Mouse (Mus musculus): Measurements from ENCODE around the gene Gm10719. TPM values are rescaled to one million over a fixed set of nuclear protein-coding genes. Genes with fewer than 3 reads are reported as not detected.
A peak's percentile ranks its signal among the peaks of the same experiment; 100 is the strongest.
"Not testable (repeated sequence)": the region's sequence is repeated elsewhere in the genome, so short reads cannot be mapped to it uniquely, and the experiment has no call there.

Gm10719 gene
- polyA plus RNA-seq, 1 experiment from 2014 or later = not detected

- not testable (repeated sequence) for H3K36me3 ChIP-seq (ENCODE audit: control insufficient read depth, insufficient read depth, low read length); H3K4me3 ChIP-seq (ENCODE audit: low read depth, low read length); H3K4me1 ChIP-seq (replicated peaks; ENCODE audit: control insufficient read depth, insufficient read depth, low read length); H3K9me3 ChIP-seq (ENCODE audit: control insufficient read depth, low read length); H3K9ac ChIP-seq (ENCODE audit: low read length); H3K27me3 ChIP-seq (ENCODE audit: control insufficient read depth, insufficient read depth, low read length); H3K4me2 ChIP-seq (ENCODE audit: low read depth, low read length, severe bottlenecking); H3K27ac ChIP-seq (ENCODE audit: low read depth, low read length)
- WGBS = 65% methylated on average over 2 of the region's 10 CpGs
- 0 out of 2 replicates have a peak, but pooled peaks have one; percentile 47 for ATAC-seq (replicated peaks; ENCODE audit: low FRiP score)
- DNase-seq (ENCODE audit: low spot score) = peak; percentile 77
Measured at GRCm38 (mm10) chr9:3030677-3031318, 13.6 kb downstream of the Gm10719 start.

GRCm38 (mm10) chr9:3034299-3034698, 17.1 kb downstream of the Gm10719 start, which contains the start of gene Gm17535:
Gm17535 (plus strand) TSS chr9:3034599.
- H3K36me3 ChIP-seq (ENCODE audit: control insufficient read depth, insufficient read depth, low read length); H3K4me3 ChIP-seq (ENCODE audit: low read depth, low read length); H3K27me3 ChIP-seq (ENCODE audit: control insufficient read depth, insufficient read depth, low read length); H3K27ac ChIP-seq (ENCODE audit: low read depth, low read length); H3K9ac ChIP-seq (ENCODE audit: low read length); DNase-seq (ENCODE audit: low spot score); H3K4me1 ChIP-seq (replicated peaks; ENCODE audit: control insufficient read depth, insufficient read depth, low read length); H3K9me3 ChIP-seq (ENCODE audit: control insufficient read depth, low read length); ATAC-seq (replicated peaks; ENCODE audit: low FRiP score); H3K4me2 ChIP-seq (ENCODE audit: low read depth, low read length, severe bottlenecking): not testable (repeated sequence)
- no CpG with 5 or more reads among the region's 8 CpGs for WGBS

- DNase-seq (ENCODE audit: low spot score); H3K4me2 ChIP-seq (ENCODE audit: low read depth, low read length, severe bottlenecking); H3K27ac ChIP-seq (ENCODE audit: low read depth, low read length); H3K36me3 ChIP-seq (ENCODE audit: control insufficient read depth, insufficient read depth, low read length); H3K9me3 ChIP-seq (ENCODE audit: control insufficient read depth, low read length); ATAC-seq (replicated peaks; ENCODE audit: low FRiP score); H3K27me3 ChIP-seq (ENCODE audit: control insufficient read depth, insufficient read depth, low read length); H3K4me3 ChIP-seq (ENCODE audit: low read depth, low read length); H3K4me1 ChIP-seq (replicated peaks; ENCODE audit: control insufficient read depth, insufficient read depth, low read length); H3K9ac ChIP-seq (ENCODE audit: low read length): not testable (repeated sequence)
- 69% methylated on average over 6 of the region's 8 CpGs for WGBS
Measured at GRCm38 (mm10) chr9:3036577-3036976, 19.4 kb downstream of the Gm10719 start, which contains the start of gene Gm10715. Gm10715 (plus strand) TSS chr9:3036877.

GRCm38 (mm10) chr9:3038161-3038560, 21.0 kb downstream of the Gm10719 start:
- WGBS = 59% methylated on average over 4 of the region's 4 CpGs
- H3K9me3 ChIP-seq (ENCODE audit: control insufficient read depth, low read length); ATAC-seq (replicated peaks; ENCODE audit: low FRiP score); H3K4me2 ChIP-seq (ENCODE audit: low read depth, low read length, severe bottlenecking); H3K4me1 ChIP-seq (replicated peaks; ENCODE audit: control insufficient read depth, insufficient read depth, low read length); H3K36me3 ChIP-seq (ENCODE audit: control insufficient read depth, insufficient read depth, low read length); H3K4me3 ChIP-seq (ENCODE audit: low read depth, low read length); H3K27ac ChIP-seq (ENCODE audit: low read depth, low read length); H3K9ac ChIP-seq (ENCODE audit: low read length); DNase-seq (ENCODE audit: low spot score); H3K27me3 ChIP-seq (ENCODE audit: control insufficient read depth, insufficient read depth, low read length): not testable (repeated sequence)

Small RNA genes within 50 kb of the gene (microRNA-seq; reads per million reads assigned to microRNA genes)
- not detected for gene Mir101c (ENCODE audit: insufficient number of aligned reads)

Other genes with a start within 250 kb of the Gm10719 start
- gene Gm10722, start 16.5 kb upstream of the Gm10719 start, polyA plus RNA-seq (2014; fragmentation: Nextera tagmentation; extraction: Ambion mirVana) = not detected in 2 replicates
- not detected in 2 replicates for gene Gm11168, start 14.1 kb upstream of the Gm10719 start, polyA plus RNA-seq (2014; fragmentation: Nextera tagmentation; extraction: Ambion mirVana)
- gene Gm10721, start 4.3 kb upstream of the Gm10719 start, polyA plus RNA-seq (2014; fragmentation: Nextera tagmentation; extraction: Ambion mirVana) = not detected in 2 replicates
- not detected in 2 replicates for gene Gm10720, start 1.8 kb upstream of the Gm10719 start, polyA plus RNA-seq (2014; fragmentation: Nextera tagmentation; extraction: Ambion mirVana)
- gene Gm10718, start 6.1 kb downstream of the Gm10719 start, polyA plus RNA-seq (2014; fragmentation: Nextera tagmentation; extraction: Ambion mirVana) = 0.71 and 0.77 TPM in 2 replicates
- not detected in 2 replicates for gene Gm10717, start 8.0 kb downstream of the Gm10719 start, polyA plus RNA-seq (2014; fragmentation: Nextera tagmentation; extraction: Ambion mirVana)
- gene Gm17535, start 17.2 kb downstream of the Gm10719 start, polyA plus RNA-seq (2014; fragmentation: Nextera tagmentation; extraction: Ambion mirVana) = not detected in 2 replicates
- gene Gm10715, start 19.5 kb downstream of the Gm10719 start, polyA plus RNA-seq (2014; fragmentation: Nextera tagmentation; extraction: Ambion mirVana) = not detected in 2 replicates

Data from forebrain, embryonic 11.5 days (tissue).